Mouse (Mus musculus) gastrocnemius, postnatal 14 days (tissue): Measurements from ENCODE around the gene Lsm4. TPM values are rescaled to one million over a fixed set of nuclear protein-coding genes. Genes with fewer than 3 reads are reported as not detected.

Experiments
- DNase-seq: peaks from one replicate; pipeline ENCODE4 v3.0.0; 2021; ENCODE audit warnings: mixed read lengths
- intact Hi-C: fragments of 180-260 bp; cut with DNase I; formaldehyde crosslinking; loops from one replicate; pipeline ENCODE4 v1.15.1; 2025; ENCODE audit warnings: low total_unique reads
- total RNA-seq, 2 experiments: library from RNA; stranded (reverse); gene quantifications; 2 replicates each; pipeline ENCODE4 v1.2.3; 2021

The Lsm4 gene
- total RNA-seq, 2 experiments from 2014 or later: 65.9 to 77.0 TPM

DNA sequence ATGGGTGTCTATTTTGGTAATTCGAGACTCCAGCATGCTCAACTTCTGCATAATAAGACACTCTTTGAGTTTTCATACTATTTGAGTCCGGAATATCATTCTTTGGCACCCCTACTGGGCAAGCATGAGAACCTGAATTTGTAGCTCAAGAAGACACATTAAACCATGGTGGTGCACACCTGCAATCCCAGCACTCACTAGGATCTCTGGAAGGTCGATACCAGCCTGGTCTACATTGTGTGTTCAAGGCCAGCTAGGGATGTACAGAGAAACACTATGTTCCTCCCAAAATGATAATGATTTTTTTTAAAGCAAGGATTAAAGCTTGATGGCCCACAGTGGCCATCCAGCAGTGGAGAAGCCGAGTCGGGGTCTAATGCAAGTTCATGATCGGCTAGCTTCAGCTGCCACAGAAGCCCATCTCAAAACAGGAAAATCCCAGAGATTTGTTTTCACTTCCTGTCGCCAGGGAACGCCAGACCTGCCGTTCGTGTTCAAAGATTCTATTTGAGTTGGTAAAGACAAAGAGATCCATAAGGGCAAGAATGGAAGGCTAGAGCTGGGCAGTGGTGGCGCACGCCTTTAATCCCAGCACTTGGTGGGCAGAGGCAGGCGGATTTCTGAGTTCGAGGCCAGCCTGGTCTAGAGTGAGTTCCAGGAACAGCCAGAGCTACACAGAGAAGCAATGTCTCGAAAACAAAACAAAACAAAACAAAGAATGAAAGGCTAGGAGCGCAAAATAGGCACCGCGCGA, 546 bp upstream of the Lsm4 start:
- DNase-seq: no peak
- intact Hi-C loops: no loop called here

- intact Hi-C loops: no loop called here
Measured at GRCm38 (mm10) chr8:70674109-70674508, 1.1 kb downstream of the Lsm4 start.

GRCm38 (mm10) chr8:70674716-70675115, 1.7 kb downstream of the Lsm4 start:
- DNase-seq: no peak
- intact Hi-C loops: no loop called here

More at GRCm38 (mm10) chr8:70674109-70674508, 1.1 kb downstream of the Lsm4 start:
- no peak for DNase-seq

DNA sequence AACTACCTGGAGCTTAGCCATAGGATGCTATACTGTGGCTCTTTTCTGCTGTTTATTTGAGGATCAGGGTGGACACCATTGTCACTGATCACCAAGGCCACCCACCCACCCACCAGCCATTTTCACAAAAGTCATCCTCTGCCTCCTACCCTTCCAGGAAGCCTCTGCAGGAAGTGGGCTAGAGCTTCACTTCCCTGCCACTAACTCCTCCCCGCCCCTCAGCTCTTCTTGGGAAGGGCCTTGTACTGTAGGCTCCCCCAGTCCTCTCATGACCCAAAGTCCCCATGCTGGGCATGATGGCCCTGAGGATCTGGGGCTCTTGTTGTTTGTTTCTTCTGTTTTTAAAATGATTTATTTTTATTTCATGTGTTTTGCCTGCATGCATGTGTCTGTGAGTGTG, 2.3 kb downstream of the Lsm4 start:
- intact Hi-C loops: no loop called here

GRCm38 (mm10) chr8:70677451-70678080, 4.5 kb downstream of the Lsm4 start:
- DNase-seq: no peak
- intact Hi-C loops: no loop called here

More for the DNA sequence above, 2.3 kb downstream of the Lsm4 start:
- DNase-seq: no peak

GRCm38 (mm10) chr8:70678679-70679078, 5.6 kb downstream of the Lsm4 start:
- no peak for DNase-seq
- intact Hi-C loops: no loop called here

DNA sequence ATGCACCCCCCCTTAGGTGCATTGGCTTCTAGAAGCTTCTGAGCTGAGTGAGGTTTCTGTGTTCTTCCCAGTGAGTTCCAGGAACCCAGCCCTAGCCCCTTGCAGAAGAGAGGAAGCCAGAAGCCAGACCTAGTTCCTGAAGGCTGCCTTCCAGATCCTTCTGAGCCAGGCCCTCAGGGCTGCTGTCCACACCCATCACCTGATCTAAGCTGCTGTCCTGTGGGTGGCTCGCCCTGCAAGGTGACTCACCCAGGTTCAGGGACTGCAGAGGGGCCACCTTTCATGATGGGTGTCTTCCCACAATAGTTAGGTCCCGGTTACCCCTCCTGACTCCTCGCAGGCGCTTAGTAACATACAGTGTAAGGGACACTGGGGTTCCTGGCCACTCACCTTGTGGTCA, 6.4 kb downstream of the Lsm4 start:
- intact Hi-C loops: no loop called here
- DNase-seq: no peak

DNA sequence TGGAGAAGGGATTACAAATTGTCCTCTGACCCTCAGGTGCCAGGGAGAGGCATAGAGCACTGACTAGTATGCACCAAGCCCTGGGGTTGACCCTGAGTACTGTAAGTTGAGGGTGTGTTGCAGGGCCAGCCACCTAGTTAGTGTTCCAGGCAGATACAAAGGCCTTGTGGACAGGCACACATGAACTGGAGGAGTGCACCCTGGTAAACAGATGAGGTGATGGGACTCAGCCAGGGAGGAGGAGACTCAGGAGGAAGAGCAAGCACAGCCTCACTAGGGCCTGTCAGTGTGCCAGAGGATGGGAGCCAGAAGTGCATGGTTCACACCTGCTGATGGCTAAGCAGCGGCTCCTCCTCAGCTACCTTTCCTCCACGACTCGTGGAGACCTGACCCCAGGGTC, 7.0 kb downstream of the Lsm4 start:
- no peak for DNase-seq
- intact Hi-C loops: no loop called here

- DNase-seq: no peak
- intact Hi-C loops: no loop called here
Measured at GRCm38 (mm10) chr8:70681410-70681809, 8.4 kb downstream of the Lsm4 start.

GRCm38 (mm10) chr8:70682193-70682592, 9.1 kb downstream of the Lsm4 start:
- DNase-seq: peak; percentile 89
- intact Hi-C loops: no loop called here

- no peak for DNase-seq
- intact Hi-C loops: no loop called here
Measured at GRCm38 (mm10) chr8:70682692-70683091, 9.6 kb downstream of the Lsm4 start.

DNA sequence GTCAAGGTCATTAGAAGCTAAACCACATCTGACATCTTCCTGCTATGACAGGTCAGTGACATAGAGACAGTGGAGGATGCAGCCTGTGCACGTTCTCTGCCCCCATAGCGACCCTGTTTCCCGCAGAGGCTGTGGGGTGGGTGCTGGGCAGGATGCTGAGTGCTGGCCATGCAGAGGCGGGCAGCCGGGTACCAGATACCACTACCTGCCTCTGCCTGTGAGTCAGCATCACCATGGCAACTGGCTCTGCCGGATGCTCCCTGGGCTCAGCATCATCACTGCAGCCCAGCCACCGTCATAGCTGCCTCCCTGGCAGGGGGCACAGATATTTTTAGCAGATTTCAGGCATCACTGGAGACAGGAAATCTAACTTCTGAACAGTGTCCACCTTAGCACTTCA, 11.2 kb downstream of the Lsm4 start:
- intact Hi-C loops: no loop called here
- no peak for DNase-seq

GRCm38 (mm10) chr8:70687576-70687975, 14.5 kb downstream of the Lsm4 start:
- peak; percentile 78 for DNase-seq
- intact Hi-C loops: no loop called here

GRCm38 (mm10) chr8:70688136-70688535, 15.1 kb downstream of the Lsm4 start:
- intact Hi-C loops: no loop called here
- DNase-seq: no peak

DNA sequence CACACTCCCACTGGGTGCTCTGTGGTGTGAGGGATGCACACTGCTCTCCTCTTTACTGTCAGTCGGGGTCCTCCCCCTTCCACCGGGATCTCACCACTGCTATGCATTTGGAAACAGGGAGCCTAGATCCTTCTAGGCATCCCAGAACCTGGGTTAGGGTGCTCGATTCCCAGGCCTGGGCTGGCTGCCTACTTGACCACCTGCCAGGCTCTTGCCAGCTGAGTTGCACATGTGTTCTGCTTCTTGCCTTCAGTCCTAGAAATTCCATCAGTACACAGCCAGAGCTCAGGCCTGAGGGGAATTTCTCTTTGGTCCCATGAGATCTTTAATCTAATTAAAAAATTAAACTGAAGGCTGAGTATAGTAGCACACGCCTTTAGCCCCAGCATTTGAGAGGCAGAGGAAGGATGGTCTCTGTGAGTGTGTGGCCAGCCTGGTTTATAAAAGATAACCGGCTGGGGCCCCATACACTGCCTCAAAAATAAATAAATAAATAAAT, 16.9 kb downstream of the Lsm4 start:
- intact Hi-C loops: no loop called here
- no peak for DNase-seq

DNA sequence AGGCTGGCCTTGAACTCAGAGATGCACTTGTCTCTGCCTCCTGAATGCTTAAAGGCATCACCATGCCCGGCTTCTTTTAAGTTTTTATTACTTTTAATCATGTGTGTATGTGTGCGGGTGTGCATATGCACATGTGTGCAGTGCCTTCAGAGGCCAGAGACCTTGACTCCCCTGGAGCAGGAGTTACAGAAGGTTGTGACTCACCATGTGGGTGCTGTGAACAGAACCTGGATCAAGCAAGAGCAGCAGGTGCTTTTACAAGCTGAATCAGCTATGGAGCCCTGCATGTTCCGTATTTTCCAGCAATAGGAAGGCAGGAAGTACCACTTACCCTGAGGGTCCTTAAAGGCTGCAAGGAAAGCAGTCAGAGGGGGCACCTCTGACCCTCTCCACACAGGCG, 18.2 kb downstream of the Lsm4 start:
- intact Hi-C loops: no loop called here
- DNase-seq: no peak

GRCm38 (mm10) chr8:70691727-70692231, 18.7 kb downstream of the Lsm4 start:
- no peak for DNase-seq
- intact Hi-C loops: no loop called here

- intact Hi-C loops: no loop called here
- no peak for DNase-seq
Measured at GRCm38 (mm10) chr8:70693636-70694035, 20.6 kb downstream of the Lsm4 start.

GRCm38 (mm10) chr8:70695318-70696018, 22.4 kb downstream of the Lsm4 start:
- intact Hi-C loops: no loop called here
- peak; percentile 57 for DNase-seq
